Mouse (Mus musculus): ENCODE results near the gene Stab1. TPM values are rescaled to one million over a fixed set of nuclear protein-coding genes. Genes with fewer than 3 reads are reported as not detected.
A peak's percentile ranks its signal among the peaks of the same experiment; 100 is the strongest.

The Stab1 gene
- polyA plus RNA-seq, 1 experiment from 2014 or later = 21.8 TPM

DNA sequence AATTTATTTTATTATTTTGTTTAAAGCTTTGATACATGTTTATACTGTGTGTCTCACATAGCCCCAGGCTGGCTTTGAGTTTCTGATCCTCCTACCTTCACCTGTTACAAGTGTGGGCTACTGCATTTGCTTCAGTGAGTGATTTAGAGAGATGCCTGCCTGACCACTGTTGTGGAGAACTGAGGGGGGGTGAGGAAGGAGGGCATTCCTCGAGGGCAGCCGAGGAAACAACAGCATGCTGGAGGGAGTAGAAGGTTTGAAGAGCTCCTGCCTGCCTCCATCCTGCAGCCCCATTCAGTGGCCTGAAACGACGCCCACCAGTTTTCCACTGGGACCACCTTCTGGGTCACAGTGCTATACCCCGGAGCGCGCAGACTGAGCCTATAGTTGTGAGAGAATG, 3.0 kb downstream of the Stab1 start:
- DNase-seq (ENCODE audit: low spot score) = no peak
- H3K9ac ChIP-seq (ENCODE audit: low read length) = no peak overlapping the region
- no peak overlapping the region for H3K4me3 ChIP-seq (ENCODE audit: low read depth, low read length)
- no peaks in the 10 kb centered on the region for H3K4me1 ChIP-seq (replicated peaks; ENCODE audit: control insufficient read depth, insufficient read depth, low read length)
- H3K4me2 ChIP-seq (ENCODE audit: low read depth, low read length, severe bottlenecking) = no peak overlapping the region
- H3K27ac ChIP-seq (ENCODE audit: low read depth, low read length) = no peak overlapping the region
- H3K9me3 ChIP-seq (ENCODE audit: control insufficient read depth, low read length) = no peaks in the 10 kb centered on the region
- ATAC-seq (replicated peaks; ENCODE audit: low FRiP score) = no peak
- WGBS = 55% methylated on average over 7 of the region's 7 CpGs
- H3K36me3 ChIP-seq (ENCODE audit: control insufficient read depth, insufficient read depth, low read length) = peaks cover 2% of the 10 kb centered on the region; the same call in 1 of the 2 replicates
- no peaks in the 10 kb centered on the region for H3K27me3 ChIP-seq (ENCODE audit: control insufficient read depth, insufficient read depth, low read length)

DNA sequence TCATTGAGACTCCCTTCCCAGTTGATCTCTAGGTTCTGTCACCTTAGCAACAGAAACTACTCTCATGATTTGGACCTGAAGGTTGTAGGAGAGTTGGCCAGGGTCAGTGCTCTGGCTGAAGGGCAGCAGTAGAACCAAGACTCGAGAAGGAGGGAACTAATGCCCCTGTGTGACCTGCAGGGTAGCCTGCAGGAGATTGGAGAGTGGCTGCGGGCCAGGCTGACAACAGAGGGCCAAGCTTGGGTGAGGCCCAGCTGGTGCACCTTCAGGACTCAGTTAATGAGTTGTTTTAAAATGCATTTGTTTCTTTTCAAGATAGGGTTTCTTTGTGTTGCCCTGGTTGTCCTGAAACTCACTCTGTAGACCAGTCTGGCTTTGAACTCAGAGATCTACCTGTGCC, 3.4 kb downstream of the Stab1 start:
- Histone ChIP-seq H3K27me3 (ENCODE audit: control insufficient read depth, insufficient read depth, low read length) (no peaks in the 10 kb centered on the region), H3K36me3 (ENCODE audit: control insufficient read depth, insufficient read depth, low read length) (no peaks in the 10 kb centered on the region), H3K4me3 (ENCODE audit: low read depth, low read length) (no peak overlapping the region), H3K4me1 (replicated peaks; ENCODE audit: control insufficient read depth, insufficient read depth, low read length) (no peaks in the 10 kb centered on the region), H3K27ac (ENCODE audit: low read depth, low read length) (no peak overlapping the region), H3K9me3 (ENCODE audit: control insufficient read depth, low read length) (no peaks in the 10 kb centered on the region), H3K9ac (ENCODE audit: low read length) (no peak overlapping the region), H3K4me2 (ENCODE audit: low read depth, low read length, severe bottlenecking) (no peak overlapping the region)
- ATAC-seq (replicated peaks; ENCODE audit: low FRiP score) = no peak
- whole genome bisulfite sequencing = 61% methylated on average over 2 of the region's 2 CpGs
- DNase-seq (ENCODE audit: low spot score) = no peak

DNA sequence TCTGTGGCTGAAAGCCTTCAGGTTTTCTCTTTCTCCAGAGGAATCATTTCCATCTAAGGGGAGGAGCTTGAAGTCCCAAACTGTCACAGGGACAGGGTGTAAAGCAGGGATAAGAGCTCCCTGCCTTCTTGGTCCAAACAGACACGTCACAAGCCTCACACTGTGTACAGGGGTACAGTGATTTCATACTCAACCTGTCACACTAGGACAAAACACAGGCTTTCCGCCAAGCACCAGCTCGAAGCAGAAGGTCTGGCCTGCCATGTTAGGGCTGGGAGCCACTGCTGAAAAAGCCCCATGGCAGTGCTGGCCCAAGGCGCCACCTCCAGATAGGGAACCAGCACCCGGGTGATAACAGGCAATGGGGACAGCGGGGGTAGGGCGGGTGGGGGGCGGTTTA, 4.4 kb downstream of the Stab1 start:
- H3K4me3 ChIP-seq (ENCODE audit: low read depth, low read length) = no peak overlapping the region
- no peaks in the 10 kb centered on the region for H3K9me3 ChIP-seq (ENCODE audit: control insufficient read depth, low read length)
- H3K4me2 ChIP-seq (ENCODE audit: low read depth, low read length, severe bottlenecking) = no peak overlapping the region
- no peaks in the 10 kb centered on the region for H3K27me3 ChIP-seq (ENCODE audit: control insufficient read depth, insufficient read depth, low read length)
- H3K36me3 ChIP-seq (ENCODE audit: control insufficient read depth, insufficient read depth, low read length) = no peaks in the 10 kb centered on the region
- DNase-seq (ENCODE audit: low spot score) (no peak), ATAC-seq (replicated peaks; ENCODE audit: low FRiP score) (no peak)
- H3K27ac ChIP-seq (ENCODE audit: low read depth, low read length) = no peak overlapping the region
- H3K9ac ChIP-seq (ENCODE audit: low read length) = no peak overlapping the region
- WGBS = 80% methylated on average over 8 of the region's 8 CpGs
- no peaks in the 10 kb centered on the region for H3K4me1 ChIP-seq (replicated peaks; ENCODE audit: control insufficient read depth, insufficient read depth, low read length)

DNA sequence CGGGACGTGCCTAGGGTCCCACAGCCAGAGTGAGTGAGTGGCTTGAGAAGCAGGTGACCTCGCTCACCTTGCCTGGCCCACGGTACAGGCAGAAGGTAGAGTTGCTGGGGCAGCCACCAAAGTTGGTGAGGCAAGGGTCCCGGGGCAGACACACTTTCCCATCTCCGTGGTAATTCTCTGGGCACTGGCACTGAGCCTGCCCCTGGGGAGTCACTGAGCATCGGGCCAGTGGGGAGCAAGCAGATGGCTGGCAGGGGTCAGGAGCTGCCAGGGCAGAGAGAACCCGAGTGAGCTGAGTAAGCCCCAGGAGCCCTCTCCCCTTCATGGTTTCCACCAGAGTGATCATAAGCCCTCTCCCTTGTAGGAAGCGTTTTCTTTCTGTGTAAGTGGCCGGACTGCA, 6.8 kb downstream of the Stab1 start:
- Histone ChIP-seq H3K4me2 (ENCODE audit: low read depth, low read length, severe bottlenecking) (no peak overlapping the region), H3K9me3 (ENCODE audit: control insufficient read depth, low read length) (no peaks in the 10 kb centered on the region), H3K9ac (ENCODE audit: low read length) (no peak overlapping the region), H3K4me3 (ENCODE audit: low read depth, low read length) (no peak overlapping the region), H3K27ac (ENCODE audit: low read depth, low read length) (no peak overlapping the region), H3K27me3 (ENCODE audit: control insufficient read depth, insufficient read depth, low read length) (no peaks in the 10 kb centered on the region), H3K36me3 (ENCODE audit: control insufficient read depth, insufficient read depth, low read length) (no peaks in the 10 kb centered on the region), H3K4me1 (replicated peaks; ENCODE audit: control insufficient read depth, insufficient read depth, low read length) (no peaks in the 10 kb centered on the region)
- DNase-seq (ENCODE audit: low spot score) (no peak), ATAC-seq (replicated peaks; ENCODE audit: low FRiP score) (no peak)
- 76% methylated on average over 10 of the region's 10 CpGs for WGBS

DNA sequence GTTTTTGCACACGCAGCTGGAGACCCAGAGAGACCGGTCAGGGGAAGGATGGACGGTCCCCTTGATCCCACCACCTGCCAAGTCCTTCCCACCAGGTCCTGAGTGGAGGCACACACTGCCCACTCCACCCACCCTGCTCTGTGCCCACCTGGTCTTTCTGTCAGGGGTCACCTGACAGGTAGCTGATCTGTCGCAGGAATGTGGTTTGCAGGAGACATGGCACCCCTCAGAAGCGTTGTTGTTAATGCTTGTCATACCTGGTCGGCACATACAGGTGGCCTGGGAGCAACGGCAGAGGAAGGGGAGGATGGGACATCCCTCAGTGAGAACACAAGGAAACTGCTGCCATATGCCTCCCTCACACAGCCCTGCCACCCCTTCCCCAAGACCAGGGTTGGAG, 7.2 kb downstream of the Stab1 start:
- no peak overlapping the region for H3K9ac ChIP-seq (ENCODE audit: low read length)
- H3K27ac ChIP-seq (ENCODE audit: low read depth, low read length) = no peak overlapping the region
- H3K4me1 ChIP-seq (replicated peaks; ENCODE audit: control insufficient read depth, insufficient read depth, low read length) = no peaks in the 10 kb centered on the region
- no peaks in the 10 kb centered on the region for H3K9me3 ChIP-seq (ENCODE audit: control insufficient read depth, low read length)
- H3K36me3 ChIP-seq (ENCODE audit: control insufficient read depth, insufficient read depth, low read length) = no peaks in the 10 kb centered on the region
- no peak overlapping the region for H3K4me2 ChIP-seq (ENCODE audit: low read depth, low read length, severe bottlenecking)
- 96% methylated on average over 7 of the region's 7 CpGs for WGBS
- no peak for DNase-seq (ENCODE audit: low spot score)
- H3K27me3 ChIP-seq (ENCODE audit: control insufficient read depth, insufficient read depth, low read length) = no peaks in the 10 kb centered on the region
- ATAC-seq (replicated peaks; ENCODE audit: low FRiP score) = no peak
- H3K4me3 ChIP-seq (ENCODE audit: low read depth, low read length) = no peak overlapping the region

DNA sequence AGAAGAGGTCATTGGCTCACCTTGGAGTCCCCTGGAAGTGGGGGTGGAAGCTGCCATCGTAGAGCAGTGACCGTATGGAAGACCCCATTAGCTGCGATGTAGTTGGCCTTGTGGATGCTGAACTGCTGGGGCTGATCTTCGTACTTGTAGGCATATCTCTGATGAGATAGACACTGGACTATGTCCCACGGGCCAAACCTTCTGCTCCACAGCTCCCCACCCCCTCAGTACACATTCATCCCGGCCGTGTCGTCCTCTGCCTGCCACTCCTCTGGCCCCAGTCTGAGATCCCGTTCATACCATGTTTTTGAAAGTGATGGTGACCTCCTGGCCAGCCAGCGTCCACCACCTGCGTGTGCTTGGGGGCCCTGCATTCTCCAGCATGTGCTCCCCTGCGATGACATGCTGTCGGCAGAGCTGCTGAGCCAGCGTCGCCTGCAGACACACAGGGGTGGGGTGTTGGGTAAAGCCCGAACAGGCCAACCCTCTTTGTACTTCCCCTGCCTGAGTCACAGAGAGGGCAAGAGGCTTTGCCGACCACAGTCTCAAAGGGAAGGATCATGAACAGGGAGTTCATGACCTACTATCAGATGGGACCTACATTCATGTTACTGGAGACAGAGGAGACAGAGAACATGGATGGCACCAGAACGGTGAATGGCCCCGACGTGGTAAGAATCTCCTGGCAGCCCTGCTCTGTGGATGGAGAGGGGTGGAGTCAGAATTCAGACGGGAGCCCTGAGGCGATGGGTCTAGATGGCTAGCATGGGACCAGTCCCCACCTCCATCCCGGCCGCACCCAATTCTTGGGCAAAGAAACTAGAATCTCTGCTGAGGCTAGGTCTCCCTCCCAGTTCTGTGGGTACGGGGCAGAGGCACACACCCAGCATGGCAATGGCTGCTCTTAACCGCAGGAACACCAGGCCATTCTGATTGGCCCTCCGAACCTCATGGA, 8.0 kb downstream of the Stab1 start:
- Histone ChIP-seq H3K4me2 (ENCODE audit: low read depth, low read length, severe bottlenecking) (no peak overlapping the region), H3K4me3 (ENCODE audit: low read depth, low read length) (no peak overlapping the region), H3K36me3 (ENCODE audit: control insufficient read depth, insufficient read depth, low read length) (no peaks in the 10 kb centered on the region), H3K9ac (ENCODE audit: low read length) (no peak overlapping the region), H3K27me3 (ENCODE audit: control insufficient read depth, insufficient read depth, low read length) (no peaks in the 10 kb centered on the region), H3K9me3 (ENCODE audit: control insufficient read depth, low read length) (no peaks in the 10 kb centered on the region), H3K4me1 (replicated peaks; ENCODE audit: control insufficient read depth, insufficient read depth, low read length) (no peaks in the 10 kb centered on the region), H3K27ac (ENCODE audit: low read depth, low read length) (no peak overlapping the region)
- no peak for DNase-seq (ENCODE audit: low spot score)
- WGBS = 87% methylated on average over 27 of the region's 27 CpGs
- ATAC-seq (replicated peaks; ENCODE audit: low FRiP score) = no peak

DNA sequence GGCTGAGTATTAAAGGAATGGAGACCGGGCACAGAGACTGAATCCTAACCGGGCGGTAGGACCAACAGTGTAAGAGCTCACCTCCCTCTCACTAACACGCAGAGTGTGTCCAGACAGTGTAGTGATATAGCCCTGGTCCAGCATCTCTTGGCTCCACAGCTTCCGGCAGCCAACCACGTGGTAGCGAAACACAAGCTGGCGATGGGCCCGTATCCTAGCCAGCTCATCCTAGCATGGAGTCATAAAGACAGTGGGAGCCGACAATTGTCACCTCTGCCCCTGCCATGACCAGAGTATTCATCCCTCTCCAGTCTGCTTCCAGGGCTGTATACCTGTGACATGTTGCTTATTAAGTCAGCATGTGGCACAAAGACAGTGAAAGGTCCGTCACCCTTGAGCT, 22.7 kb downstream of the Stab1 start:
- Histone ChIP-seq H3K4me1 (replicated peaks; ENCODE audit: control insufficient read depth, insufficient read depth, low read length) (no peaks in the 10 kb centered on the region), H3K36me3 (ENCODE audit: control insufficient read depth, insufficient read depth, low read length) (peaks cover 8% of the 10 kb centered on the region; the same call in 1 of the 2 replicates), H3K4me2 (ENCODE audit: low read depth, low read length, severe bottlenecking) (no peak overlapping the region), H3K9ac (ENCODE audit: low read length) (no peak overlapping the region), H3K27ac (ENCODE audit: low read depth, low read length) (no peak overlapping the region), H3K9me3 (ENCODE audit: control insufficient read depth, low read length) (no peaks in the 10 kb centered on the region), H3K4me3 (ENCODE audit: low read depth, low read length) (no peak overlapping the region), H3K27me3 (ENCODE audit: control insufficient read depth, insufficient read depth, low read length) (no peaks in the 10 kb centered on the region)
- DNase-seq (ENCODE audit: low spot score) = no peak
- WGBS = 92% methylated on average over 11 of the region's 11 CpGs
- ATAC-seq (replicated peaks; ENCODE audit: low FRiP score) = no peak

DNA sequence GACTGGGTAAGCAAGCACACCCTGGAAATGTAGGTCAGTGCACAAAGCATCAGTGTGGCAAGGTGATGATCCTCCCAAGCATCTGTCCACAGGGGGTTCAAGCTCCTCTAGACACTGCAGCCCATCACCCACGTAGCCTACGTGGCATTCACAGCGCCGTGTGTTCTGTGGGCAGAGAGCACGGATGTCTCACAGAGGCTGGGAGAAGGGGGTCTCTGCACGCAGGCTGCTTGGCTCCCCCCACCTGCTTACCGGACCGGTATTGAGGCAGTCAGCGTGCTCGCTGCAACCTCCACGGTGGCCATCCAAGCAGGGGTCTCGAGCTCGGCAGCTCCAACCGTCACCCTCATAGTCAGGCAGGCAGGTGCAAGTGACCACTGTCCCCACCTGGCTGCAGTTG, 27.4 kb downstream of the Stab1 start:
- H3K27ac ChIP-seq (ENCODE audit: low read depth, low read length) = no peak overlapping the region
- DNase-seq (ENCODE audit: low spot score) (peak; percentile 54), ATAC-seq (replicated peaks; ENCODE audit: low FRiP score) (no peak)
- H3K4me1 ChIP-seq (replicated peaks; ENCODE audit: control insufficient read depth, insufficient read depth, low read length) = no peaks in the 10 kb centered on the region
- H3K36me3 ChIP-seq (ENCODE audit: control insufficient read depth, insufficient read depth, low read length) = peaks cover 34% of the 10 kb centered on the region
- 97% methylated on average over 13 of the region's 14 CpGs for WGBS
- no peaks in the 10 kb centered on the region for H3K9me3 ChIP-seq (ENCODE audit: control insufficient read depth, low read length)
- H3K4me3 ChIP-seq (ENCODE audit: low read depth, low read length) = no peak overlapping the region
- no peak overlapping the region for H3K9ac ChIP-seq (ENCODE audit: low read length)
- H3K4me2 ChIP-seq (ENCODE audit: low read depth, low read length, severe bottlenecking) = no peak overlapping the region
- H3K27me3 ChIP-seq (ENCODE audit: control insufficient read depth, insufficient read depth, low read length) = no peaks in the 10 kb centered on the region

DNA sequence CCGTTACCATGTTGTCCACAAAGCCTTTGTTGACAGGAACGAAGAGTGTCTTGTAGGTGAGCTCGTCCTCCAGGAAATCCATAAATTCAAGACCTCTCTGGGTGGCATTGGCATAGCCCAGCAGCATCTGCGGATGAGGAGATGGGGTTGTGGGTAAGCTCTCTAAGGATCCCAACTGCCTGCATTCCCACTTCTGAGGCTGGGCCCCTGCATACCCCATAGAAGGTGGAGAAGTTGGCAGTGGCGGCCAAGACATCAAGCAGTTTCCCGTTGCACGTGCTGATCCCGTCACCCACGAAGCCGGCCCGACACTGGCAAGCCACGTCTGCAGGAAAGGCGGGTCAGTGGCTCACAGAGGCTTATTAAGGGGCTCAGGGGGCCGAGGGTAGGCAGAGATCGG, 28.3 kb downstream of the Stab1 start:
- DNase-seq (ENCODE audit: low spot score) (peak; percentile 48), ATAC-seq (replicated peaks; ENCODE audit: low FRiP score) (no peak)
- Histone ChIP-seq H3K36me3 (ENCODE audit: control insufficient read depth, insufficient read depth, low read length) (peaks cover 40% of the 10 kb centered on the region), H3K4me1 (replicated peaks; ENCODE audit: control insufficient read depth, insufficient read depth, low read length) (no peaks in the 10 kb centered on the region), H3K9ac (ENCODE audit: low read length) (no peak overlapping the region), H3K4me2 (ENCODE audit: low read depth, low read length, severe bottlenecking) (no peak overlapping the region), H3K4me3 (ENCODE audit: low read depth, low read length) (no peak overlapping the region), H3K9me3 (ENCODE audit: control insufficient read depth, low read length) (no peaks in the 10 kb centered on the region), H3K27me3 (ENCODE audit: control insufficient read depth, insufficient read depth, low read length) (no peaks in the 10 kb centered on the region), H3K27ac (ENCODE audit: low read depth, low read length) (no peak overlapping the region)
- WGBS = 91% methylated on average over 15 of the region's 15 CpGs

All from forebrain, embryonic 11.5 days (tissue).